In the genomic region with DNA sequence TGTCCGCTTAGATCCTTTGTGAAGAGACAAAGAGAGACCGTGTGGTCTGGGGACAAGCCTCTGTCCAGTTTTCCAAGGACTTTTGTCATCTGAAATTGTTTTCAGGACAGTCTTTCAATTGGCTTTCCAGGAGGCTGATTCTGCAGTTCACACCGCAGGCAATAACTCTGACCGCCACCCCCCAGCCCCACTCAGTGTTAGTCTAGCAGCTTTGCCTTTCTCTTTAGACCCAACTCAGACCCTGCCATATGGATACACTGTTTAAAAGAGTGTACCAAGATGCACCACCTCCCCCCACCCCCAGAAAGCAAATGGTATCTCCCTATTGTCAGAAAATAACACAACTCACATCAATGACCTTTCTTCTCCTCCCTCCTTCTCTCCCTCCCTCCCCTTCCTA, we compare ENCODE assay signal across 13 mouse cellular contexts. TPM values are rescaled to one million over a fixed set of nuclear protein-coding genes. Genes with fewer than 3 reads are reported as not detected.
DNase-seq lines count a peak whose midpoint lies in the region; ATAC-seq and TF ChIP-seq lines count a peak whose summit lies in the region.
"Had no signal": no experiment of that assay in that cellular context is flagged by ENCODE, and none has a peak within 500 bp of the region (broad histone marks: within the 10 kb centered on the region; RNA-seq: fewer than 3 reads in every experiment).

No protein-coding gene starts in this region.

- no peaks in the 10 kb centered on the region for H3K36me3 ChIP-seq in forebrain, embryonic 12.5 days (replicated peaks)
- H3K36me3 ChIP-seq in hindbrain, embryonic 16.5 days (ENCODE audit: control insufficient read depth, insufficient read depth, low read length) = no peaks in the 10 kb centered on the region
- H3K36me3 ChIP-seq in myocyte (ENCODE audit: control insufficient read depth, insufficient read depth) = no peaks in the 10 kb centered on the region
- H3K36me3 ChIP-seq: embryonic facial prominence, embryonic 13.5 days; lung, embryonic 15.5 days had no signal

- H3K79me2 ChIP-seq in myocyte (ENCODE audit: control insufficient read depth, insufficient read depth) = no peaks in the 10 kb centered on the region

- peak; percentile 62 for DNase-seq in ZHBTc4 (ENCODE audit: low read depth, low spot score)
- no peak for DNase-seq in spleen, adult 12 weeks (ENCODE audit: low spot score)
- DNase-seq in thymus, postnatal 0 days (ENCODE audit: low spot score) = no peak
- no peak for DNase-seq in cerebellum, postnatal 10 days
- DNase-seq: cerebellum, adult 11-12 months; layer of hippocampus, postnatal 36 days had no signal

- H3K9me3 ChIP-seq in forebrain, embryonic 12.5 days = no peaks in the 10 kb centered on the region
- no peaks in the 10 kb centered on the region for H3K9me3 ChIP-seq in hindbrain, embryonic 16.5 days (ENCODE audit: control insufficient read depth, low read length)
- H3K9me3 ChIP-seq: embryonic facial prominence, embryonic 13.5 days; lung, embryonic 15.5 days had no signal

- 0 out of 2 replicates have a peak overlapping the region, but pooled peaks have one; percentile 25 for H3K27ac ChIP-seq in forebrain, embryonic 12.5 days
- H3K27ac ChIP-seq in hindbrain, embryonic 16.5 days (ENCODE audit: low read depth, low read length) = no peak overlapping the region
- H3K27ac ChIP-seq: embryonic facial prominence, embryonic 13.5 days; kidney, postnatal 0 days; lung, embryonic 15.5 days had no signal

- no peak for TF ChIP-seq POLR2A in myocyte (IDR thresholded peaks at IDR 0.05; ENCODE audit: insufficient read length, low read depth)

- no peak overlapping the region for H3ac ChIP-seq in myocyte (ENCODE audit: control insufficient read depth, insufficient read length)

- 0 out of 2 replicates have a peak overlapping the region, but pooled peaks have one; percentile 0 for H3K4me2 ChIP-seq in forebrain, embryonic 12.5 days
- peak overlapping the region; percentile 25 for H3K4me2 ChIP-seq in hindbrain, embryonic 16.5 days (ENCODE audit: low read length)
- H3K4me2 ChIP-seq in myocyte (ENCODE audit: low read depth) = peak overlapping the region; percentile 15
- H3K4me2 ChIP-seq: embryonic facial prominence, embryonic 13.5 days; lung, embryonic 15.5 days had no signal

- no peak overlapping the region for H3K4me3 ChIP-seq in forebrain, embryonic 12.5 days (replicated peaks)
- H3K4me3 ChIP-seq in hindbrain, embryonic 16.5 days (ENCODE audit: low read length) = no peak overlapping the region
- H3K4me3 ChIP-seq in myocyte = no peak overlapping the region
- H3K4me3 ChIP-seq: embryonic facial prominence, embryonic 13.5 days; lung, embryonic 15.5 days had no signal

- 33% methylated on average over 4 of the region's 4 CpGs for WGBS in forebrain, embryonic 12.5 days
- 39% methylated on average over 4 of the region's 4 CpGs for WGBS in hindbrain, embryonic 16.5 days

- no peaks in the 10 kb centered on the region for H3K27me3 ChIP-seq in forebrain, embryonic 12.5 days
- no peaks in the 10 kb centered on the region for H3K27me3 ChIP-seq in hindbrain, embryonic 16.5 days (replicated peaks; ENCODE audit: control insufficient read depth, insufficient read depth, low read length)
- no peaks in the 10 kb centered on the region for H3K27me3 ChIP-seq in myocyte (ENCODE audit: control insufficient read depth, insufficient read depth, insufficient read length)
- H3K27me3 ChIP-seq: embryonic facial prominence, embryonic 13.5 days; lung, embryonic 15.5 days had no signal

- H3K9ac ChIP-seq in forebrain, embryonic 12.5 days = no peak overlapping the region
- peak overlapping the region; percentile 22 for H3K9ac ChIP-seq in hindbrain, embryonic 16.5 days (ENCODE audit: low read depth, low read length)
- H3K9ac ChIP-seq: embryonic facial prominence, embryonic 13.5 days; lung, embryonic 15.5 days had no signal

- ATAC-seq in forebrain, embryonic 12.5 days (ENCODE audit: low FRiP score) = peak; percentile 65
- no peak for ATAC-seq in hindbrain, embryonic 16.5 days
- ATAC-seq: CD4-positive, CD25-positive, alpha-beta regulatory T cell, adult 4 months had no signal

- H3K4me1 ChIP-seq in forebrain, embryonic 12.5 days = peaks cover 4% of the 10 kb centered on the region; the same call in 1 of the 2 replicates
- peaks cover 4% of the 10 kb centered on the region for H3K4me1 ChIP-seq in hindbrain, embryonic 16.5 days (ENCODE audit: control insufficient read depth, insufficient read depth, low read depth, low read length)
- H3K4me1 ChIP-seq: embryonic facial prominence, embryonic 13.5 days; lung, embryonic 15.5 days had no signal

TF ChIP-seq in myocyte, 11 proteins besides CTCF, POLR2A, EP300 and RAD21:
- TF ChIP-seq MAX (IDR thresholded peaks at IDR 0.05; ENCODE audit: low read depth) (no peak), MYOG (IDR thresholded peaks at IDR 0.05; ENCODE audit: control insufficient read depth in 1 of 3, insufficient read depth in 1 of 3, insufficient read length in 2 of 3, low read depth in 2 of 3) (no peak), SRF (IDR thresholded peaks at IDR 0.05; ENCODE audit: control insufficient read depth, insufficient read length, low read depth) (no peak), REST (IDR thresholded peaks at IDR 0.05; ENCODE audit: insufficient read depth, insufficient read length) (no peak), E2F4 (IDR thresholded peaks at IDR 0.05; ENCODE audit: insufficient read depth) (no peak), USF1 (IDR thresholded peaks at IDR 0.05; ENCODE audit: low read depth) (no peak)
TF ChIP-seq in myocyte: peak in this region for 0.

RNA-seq across cellular contexts. Expression of a gene that starts 35.6 kb away (rescaled TPM):
- 35.5 and 38.0 TPM in 2 replicates for polyA plus RNA-seq in forebrain, embryonic 12.5 days (2016; fragmentation: Nextera tagmentation; extraction: Ambion mirVana)
- polyA plus RNA-seq in hindbrain, embryonic 16.5 days (2015; fragmentation: Nextera tagmentation; extraction: Ambion mirVana) = 30.8 and 35.0 TPM in 2 replicates
- polyA plus RNA-seq in myocyte (2012; fragmentation: generic; extraction: Trizol) = 22.6 TPM
- 33.8 and 35.0 TPM in 2 replicates for polyA plus RNA-seq in thymus, postnatal 0 days (2015; fragmentation: Nextera tagmentation; extraction: Ambion mirVana)
